Mouse (Mus musculus) thymus, postnatal 14 days (tissue): ENCODE measurements at regions not wholly inside any gene's neighbourhood (a gene's known extent, or its start where the extent isn't known, plus 50 kb on each side); places are given as distances from the start of the nearest gene placed in this dataset.

Experiments
- DNase-seq: peaks from one replicate; pipeline ENCODE4 v3.0.0; 2021

DNA sequence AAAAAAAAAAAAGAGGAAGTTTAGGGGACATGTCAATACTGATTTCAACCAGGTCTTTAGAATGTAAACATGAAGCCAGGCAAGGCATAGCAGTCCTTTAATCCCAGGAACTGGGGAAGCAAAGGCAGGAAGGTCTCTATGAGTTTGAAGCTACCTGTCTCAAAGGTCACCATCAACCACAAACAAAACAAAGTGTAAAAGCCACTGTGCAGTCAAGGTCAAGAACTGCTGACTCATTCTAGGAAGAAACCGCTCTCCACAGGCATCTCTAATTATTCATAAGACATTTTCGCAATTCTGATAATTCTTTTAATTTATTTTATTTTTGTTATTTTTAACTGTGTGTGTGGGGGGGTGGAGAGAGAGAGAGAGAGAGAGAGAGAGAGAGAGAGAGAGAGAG is 364.0 kb downstream of the Cntnap4 start:
- no peak for DNase-seq

- no peak for DNase-seq
Observed at GRCm38 (mm10) chr8:112935411-112935810, 365.6 kb downstream of the Cntnap4 start.

GRCm38 (mm10) chr8:112935897-112936719 is 366.3 kb downstream of the Cntnap4 start:
- no peak for DNase-seq

DNA sequence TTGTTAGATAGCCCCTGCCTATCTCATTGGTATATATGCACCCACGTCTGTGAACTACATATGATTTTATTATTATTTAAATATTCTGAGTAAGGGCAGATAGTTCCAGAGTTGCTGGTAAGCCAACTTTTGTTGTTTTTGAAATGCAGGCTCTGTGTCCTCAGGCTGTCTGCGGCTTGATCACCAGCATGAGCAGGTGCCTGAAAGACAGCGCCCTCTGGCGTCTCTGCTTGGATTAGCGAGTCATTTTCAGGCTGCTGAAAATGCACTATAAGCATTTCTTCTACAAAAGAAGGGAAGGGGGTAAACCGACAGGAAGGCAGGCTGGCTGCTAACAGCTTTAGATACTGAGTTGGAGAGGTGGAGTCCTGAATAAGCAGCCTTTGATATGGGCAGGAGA is 402.6 kb downstream of the Cntnap4 start:
- peak; percentile 3 for DNase-seq

DNA sequence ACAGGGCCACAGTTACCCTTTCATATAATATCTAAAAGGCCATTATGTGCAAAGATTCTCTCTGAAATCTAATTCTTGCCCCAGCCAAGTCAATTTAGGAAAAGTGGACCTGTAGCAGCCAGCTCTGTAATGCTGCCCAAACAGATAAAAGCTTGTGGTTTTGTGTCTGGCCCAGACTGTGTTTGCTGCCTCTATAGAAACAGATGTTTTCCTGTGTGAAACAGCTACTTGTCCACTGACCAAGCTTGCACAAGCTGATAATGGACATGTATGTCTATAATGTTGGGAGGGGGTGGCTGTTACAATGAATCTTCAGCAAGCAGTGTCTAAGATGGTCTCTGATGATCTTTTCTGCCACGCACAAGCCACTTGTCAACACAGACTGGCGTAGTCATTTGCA is 405.9 kb downstream of the Cntnap4 start:
- no peak for DNase-seq

DNA sequence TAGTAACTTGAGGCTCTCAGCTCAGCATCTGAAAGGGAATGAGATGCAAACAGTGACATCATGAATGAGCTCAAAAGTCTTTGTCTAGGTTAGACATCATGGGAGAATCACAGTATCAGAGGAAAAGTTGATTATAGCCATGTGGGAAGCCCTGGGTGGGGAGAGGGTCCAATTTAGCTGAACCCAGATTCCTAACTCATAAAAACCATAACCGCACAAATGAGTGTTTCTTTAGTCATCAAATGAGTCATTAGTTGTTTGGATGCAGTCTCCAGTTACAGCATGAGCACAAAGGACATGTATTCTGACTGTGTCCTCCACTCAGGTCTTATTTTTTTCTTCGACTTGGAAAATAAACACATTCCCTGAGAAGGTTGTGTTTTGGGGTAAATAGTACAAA is 406.5 kb downstream of the Cntnap4 start:
- DNase-seq, result no peak

GRCm38 (mm10) chr8:112993781-112994180 is 423.9 kb downstream of the Cntnap4 start:
- no peak for DNase-seq

- DNase-seq, result no peak
Observed at GRCm38 (mm10) chr8:113007356-113007755, 437.5 kb downstream of the Cntnap4 start.

DNA sequence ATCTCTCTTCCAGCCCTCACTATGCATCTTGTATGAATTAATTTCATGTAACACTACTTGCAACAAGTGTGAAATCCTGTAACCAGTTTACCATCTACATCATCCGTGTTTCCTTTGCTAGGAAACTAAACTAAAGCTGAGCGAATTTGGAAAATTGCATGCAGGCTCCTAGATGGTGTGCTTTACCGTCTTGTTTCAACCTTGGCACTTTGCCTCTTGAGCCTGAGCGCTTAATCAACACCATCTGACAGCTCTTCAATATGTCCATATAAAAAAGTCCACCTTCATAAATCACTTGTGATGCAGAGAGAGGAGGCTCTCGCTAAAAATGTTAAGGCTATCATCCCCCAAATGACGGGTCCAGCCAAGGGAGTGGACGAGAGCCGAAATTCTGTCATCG is 459.0 kb downstream of the Cntnap4 start:
- DNase-seq, result no peak

DNA sequence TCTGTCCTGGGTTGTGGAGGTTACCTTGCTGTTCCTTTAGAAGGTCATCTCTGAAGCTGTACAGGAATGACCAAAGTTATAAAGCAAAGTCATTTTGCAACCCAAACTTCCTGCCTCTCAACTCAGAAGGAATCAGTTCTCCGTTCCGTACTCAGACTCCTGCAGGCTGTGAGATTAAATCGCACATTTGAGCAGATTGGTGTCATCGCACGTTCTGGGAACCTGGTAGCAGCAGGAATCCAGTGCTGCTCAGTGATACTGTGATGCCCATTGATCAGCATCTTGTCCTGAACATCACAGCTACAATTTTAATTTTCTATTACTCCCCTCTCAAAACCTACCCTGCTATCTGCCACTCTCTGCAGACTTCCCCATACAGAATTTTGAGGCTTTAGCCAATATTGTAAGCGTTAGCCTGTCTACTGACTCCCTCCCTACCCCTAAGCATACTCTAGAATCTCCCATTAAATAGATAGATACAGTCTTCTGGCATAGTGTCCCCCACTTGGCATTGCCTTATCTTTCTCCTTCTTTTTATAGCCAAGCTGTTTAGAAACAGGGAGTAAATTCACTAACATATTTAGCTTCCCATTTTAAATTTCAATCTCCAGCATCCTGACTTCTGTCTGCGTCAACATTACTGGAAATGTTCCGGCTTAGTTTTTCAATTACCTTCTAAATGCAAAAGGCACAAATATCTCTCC is 482.1 kb downstream of the Cntnap4 start:
- no peak for DNase-seq

- no peak for DNase-seq
Observed at GRCm38 (mm10) chr8:113065246-113066169, 495.7 kb downstream of the Cntnap4 start.

DNA sequence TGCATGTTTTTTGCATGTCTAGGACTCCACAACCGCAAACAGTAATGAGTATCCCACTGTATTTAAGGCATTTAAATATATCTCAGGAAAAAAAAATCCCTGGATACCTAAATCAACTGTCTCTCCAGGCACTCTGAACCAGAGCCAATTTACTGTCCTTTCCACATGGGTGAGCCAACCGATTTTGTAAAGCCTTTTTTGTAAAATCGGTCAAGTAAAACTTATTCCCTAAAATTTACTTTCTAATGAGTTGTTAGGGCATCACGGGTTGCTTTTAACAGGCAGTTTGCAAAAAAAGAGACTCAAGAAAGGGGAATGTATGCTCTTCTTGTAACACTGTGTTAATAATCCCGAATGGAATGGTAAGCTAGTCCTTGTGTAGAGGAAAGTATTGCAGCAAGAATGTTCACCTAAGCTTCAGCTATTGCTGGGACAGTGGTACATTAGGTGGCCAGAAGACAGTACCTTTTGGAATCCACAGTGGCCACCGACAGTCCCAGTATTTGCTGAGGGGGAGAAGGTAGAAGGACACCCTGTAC is 496.4 kb downstream of the Cntnap4 start:
- no peak for DNase-seq

DNA sequence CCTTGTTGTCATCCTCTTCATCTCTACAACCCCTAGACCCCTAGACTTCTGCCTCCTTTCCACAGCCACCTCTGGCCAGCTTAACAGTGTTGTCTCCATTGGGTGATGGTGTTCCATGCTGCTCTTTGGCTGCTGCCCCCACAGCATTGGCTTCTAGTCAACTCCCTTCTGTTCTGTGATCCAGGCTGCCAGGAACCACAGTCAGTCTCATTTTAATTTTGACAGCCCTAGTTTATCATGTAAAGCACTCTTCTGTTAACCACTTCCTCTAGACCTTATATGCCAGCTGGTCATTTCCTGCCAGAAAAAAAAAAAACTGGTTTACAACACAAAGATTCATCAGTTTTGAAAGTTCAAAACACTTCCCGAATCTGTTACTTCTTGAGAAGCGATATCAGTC is 514.1 kb downstream of the Cntnap4 start:
- DNase-seq, result no peak

GRCm38 (mm10) chr8:113087586-113087985 is 517.7 kb downstream of the Cntnap4 start:
- no peak for DNase-seq

- DNase-seq, result no peak
Observed at GRCm38 (mm10) chr8:113111665-113112064, 523.7 kb upstream of the Mon1b start.

DNA sequence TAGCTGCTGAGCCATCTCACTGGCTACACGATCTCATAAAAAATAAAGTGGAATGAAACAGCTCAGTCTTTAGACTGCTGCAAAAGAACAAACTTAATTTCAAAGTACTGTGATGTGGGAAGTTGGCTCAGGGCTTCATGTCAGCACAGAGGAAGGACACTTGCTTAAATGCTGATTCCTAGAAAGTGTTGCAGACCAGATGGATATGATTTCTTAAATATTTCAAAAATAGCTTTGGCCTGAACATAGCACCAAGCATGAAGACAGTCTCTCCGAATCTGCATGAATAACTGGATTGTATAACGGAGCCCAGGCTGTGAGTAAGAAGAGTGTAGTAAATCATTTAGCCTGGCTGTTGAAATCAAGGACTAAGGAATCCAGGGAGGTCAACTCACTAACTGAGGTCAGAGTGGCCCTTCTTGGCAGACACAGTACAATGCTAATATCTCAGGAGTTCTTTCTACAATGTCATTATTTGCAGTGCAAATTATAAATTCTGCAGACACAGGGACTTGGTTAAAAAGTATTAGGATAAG is 521.2 kb upstream of the Mon1b start:
- no peak for DNase-seq

DNA sequence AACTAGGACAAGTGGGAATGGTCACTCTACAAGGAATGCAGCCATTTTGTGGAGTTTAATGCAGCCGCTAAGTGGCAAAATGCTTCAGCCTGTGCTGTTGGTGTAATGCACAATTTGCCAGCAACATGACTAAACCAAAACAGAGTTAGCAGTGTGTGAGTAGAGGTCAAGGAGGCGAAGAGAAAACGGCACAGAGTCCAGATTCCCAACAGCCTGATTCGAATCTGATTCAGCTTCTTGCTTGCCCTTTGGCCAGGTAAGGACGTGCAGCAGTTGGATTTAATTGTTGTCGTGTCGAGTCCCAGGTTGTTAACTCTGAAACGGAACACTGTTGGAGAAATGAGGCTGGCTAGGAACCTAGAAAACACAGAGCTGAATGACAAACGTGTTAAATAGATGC is 518.1 kb upstream of the Mon1b start:
- no peak for DNase-seq

DNA sequence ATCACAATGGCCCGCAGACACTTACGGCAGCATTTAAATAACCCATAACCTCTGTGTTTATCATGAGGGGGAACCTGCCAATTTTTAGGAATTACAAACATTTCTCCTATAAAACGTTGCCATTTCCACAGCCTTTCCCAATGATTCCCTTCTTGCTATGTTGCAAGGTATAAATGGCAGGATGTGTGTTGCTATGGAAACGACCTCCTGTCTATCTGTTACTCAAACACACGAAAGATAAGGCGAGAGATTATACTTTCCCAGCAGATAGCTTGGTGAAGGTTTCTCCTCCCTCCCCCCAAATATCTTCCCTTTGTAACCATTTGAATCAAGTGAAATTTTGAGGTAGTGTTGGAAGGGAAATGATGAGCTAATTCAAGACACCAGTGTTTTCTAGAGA is 509.8 kb upstream of the Mon1b start:
- DNase-seq, result no peak

DNA sequence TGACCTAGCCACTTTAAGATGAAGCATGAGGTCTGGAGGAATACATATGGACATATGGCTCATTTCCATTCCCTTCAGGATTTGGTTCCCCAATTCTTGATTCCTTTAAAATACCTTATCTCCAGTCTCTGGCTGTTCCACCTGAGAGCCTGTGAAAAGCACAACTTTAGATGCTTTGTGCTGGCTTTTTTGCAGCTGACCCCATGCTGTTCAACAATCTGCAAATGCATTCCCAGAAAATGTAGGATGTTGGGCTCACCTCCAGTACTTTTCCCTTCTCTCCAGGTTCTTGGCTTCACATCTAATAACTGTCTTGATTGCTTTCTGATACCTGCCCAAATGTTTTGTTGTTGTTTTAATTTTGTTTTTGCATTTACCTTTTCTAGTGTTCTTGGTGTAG is 498.0 kb upstream of the Mon1b start:
- no peak for DNase-seq

- DNase-seq, result no peak
Observed at GRCm38 (mm10) chr8:113140021-113140420, 495.4 kb upstream of the Mon1b start.

DNA sequence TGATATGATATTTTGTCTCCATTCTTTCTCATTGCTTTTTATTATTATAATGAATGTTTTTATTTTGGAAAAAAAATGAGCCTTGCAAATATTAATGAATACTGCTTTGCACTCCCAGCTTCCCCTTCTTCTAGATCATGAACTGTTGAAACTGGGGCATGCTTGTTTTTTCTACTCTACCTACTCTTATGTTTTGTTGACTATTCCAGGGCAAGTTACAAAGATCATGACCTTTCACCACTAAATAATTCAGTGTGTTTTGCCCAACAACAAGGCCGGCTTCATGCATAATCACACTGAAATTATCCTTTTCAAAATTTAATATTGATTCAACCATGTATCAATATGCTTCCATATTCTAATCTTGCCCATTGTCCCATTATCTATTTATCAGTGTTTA is 494.3 kb upstream of the Mon1b start:
- DNase-seq, result no peak

DNA sequence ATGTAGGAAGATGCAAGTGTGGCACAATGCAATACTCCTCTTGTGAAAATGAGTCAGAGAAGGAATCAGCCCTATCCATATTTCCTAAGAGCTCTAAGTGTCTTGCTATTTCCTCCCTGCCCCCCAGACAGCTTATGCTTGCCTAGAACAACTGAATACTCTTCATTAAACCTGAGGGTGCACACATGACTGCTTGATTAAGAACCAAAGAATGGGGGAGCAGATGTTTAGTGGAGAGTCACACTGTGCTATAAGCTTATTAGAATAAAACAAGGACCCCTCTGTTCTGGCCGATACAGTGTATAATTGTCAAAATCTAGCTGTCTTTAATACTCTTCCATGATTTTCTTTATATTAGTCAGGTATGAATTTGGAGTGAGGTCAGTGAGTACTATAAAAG is 458.8 kb upstream of the Mon1b start:
- DNase-seq, result no peak

DNA sequence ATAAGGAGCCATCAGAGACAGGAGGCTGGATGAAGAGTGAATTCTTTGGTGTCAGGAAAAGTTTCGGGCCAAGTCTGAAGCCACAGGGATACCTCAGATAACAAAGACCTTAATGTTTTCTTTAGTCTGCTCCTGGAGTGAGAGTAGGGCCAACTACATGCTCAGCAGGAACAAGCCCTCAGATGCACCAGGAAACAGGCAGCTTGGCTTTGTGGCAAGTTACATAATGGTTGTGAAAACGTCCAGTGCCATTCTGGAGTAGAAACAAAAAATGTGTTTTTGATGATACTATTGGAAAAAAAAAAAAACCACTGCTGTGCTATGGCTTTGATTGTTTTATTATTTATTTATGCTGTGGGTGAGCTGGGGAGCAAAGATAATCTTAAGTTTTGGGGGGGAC is 452.2 kb upstream of the Mon1b start:
- DNase-seq, result no peak
